Mouse (Mus musculus) adipocyte (in vitro differentiated cells): ENCODE measurements around the gene 2010111I01Rik.
"Not testable (repeated sequence)": the region's sequence is repeated elsewhere in the genome, so short reads cannot be mapped to it uniquely, and the experiment has no call there.

Source experiments
- DNase-seq: peaks from one replicate; pipeline ENCODE4 v3.0.0-alpha.2; 2016; ENCODE audit warnings: low spot score

The 2010111I01Rik gene

DNA sequence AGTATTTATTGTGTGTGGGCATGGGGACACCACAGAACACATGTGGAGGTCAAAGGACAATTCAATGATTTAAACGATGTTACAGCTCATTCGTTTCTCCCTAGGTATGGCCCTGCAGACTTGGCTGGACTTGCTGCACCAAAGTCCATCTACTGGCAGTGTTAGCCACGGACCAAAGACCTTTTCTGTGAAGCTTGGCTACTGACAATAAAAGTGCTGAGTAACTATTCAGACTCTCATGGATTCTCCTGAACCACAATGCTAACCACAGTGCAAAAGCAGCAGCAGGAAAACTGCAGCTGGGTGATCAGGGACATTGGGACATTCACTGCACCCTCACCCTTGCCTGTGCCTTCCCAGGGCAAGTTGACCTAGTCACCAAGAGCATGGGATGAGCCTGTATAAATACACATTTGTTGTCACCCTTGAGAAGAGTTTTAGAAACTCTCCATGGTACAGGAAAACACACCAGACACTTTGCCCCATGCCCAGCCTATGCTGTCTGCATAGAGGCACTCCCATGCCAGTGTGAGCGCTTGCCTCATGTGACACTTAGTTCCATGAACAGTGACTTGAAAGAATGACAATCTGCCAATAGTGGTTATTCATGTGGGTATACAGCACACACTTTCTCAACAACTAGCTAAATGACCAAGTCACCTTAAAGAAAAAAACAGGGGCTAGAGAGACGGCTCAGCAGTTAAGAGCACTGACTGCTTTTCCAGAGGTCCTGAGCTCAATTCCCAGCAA is 381.0 kb downstream of the 2010111I01Rik start:
- DNase-seq, result no peak

DNA sequence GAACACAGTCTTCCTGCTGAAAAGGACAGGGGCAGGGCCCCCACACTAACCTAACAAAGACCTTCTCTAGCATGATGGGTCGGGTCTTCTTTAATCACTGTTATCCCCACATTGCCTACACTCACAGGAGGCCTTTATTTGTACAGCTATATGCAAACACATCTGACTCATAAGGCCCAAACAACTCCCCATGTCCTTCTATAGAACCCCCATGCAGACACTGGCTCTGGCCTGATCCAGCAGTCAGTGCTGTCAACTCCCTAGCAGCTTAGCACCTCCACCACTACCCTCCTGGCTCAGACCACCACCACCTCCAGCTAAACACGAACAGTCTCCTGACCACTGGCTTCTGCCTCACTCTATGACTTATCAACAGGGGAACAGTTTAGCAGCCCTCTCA is 382.9 kb downstream of the 2010111I01Rik start:
- no peak for DNase-seq

DNA sequence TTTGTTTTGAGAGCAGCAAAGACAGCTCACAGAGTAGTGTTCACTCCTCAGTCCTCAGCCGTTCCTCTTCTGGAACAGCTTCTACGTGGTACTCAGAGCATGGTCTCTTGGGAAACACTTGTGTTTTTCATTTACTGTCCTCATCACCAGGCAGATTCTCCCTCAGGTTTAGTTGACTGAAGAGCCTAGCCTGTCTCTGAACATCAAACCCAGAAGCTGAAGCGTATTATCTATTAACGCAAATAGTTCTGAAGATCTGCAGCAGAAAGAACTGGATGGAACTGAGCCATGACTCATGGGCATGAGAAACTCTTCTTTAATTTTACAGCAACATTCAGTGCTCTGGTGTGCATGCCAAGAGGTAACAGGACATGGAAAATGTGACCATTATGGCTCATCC is 385.4 kb downstream of the 2010111I01Rik start:
- DNase-seq, result no peak

DNA sequence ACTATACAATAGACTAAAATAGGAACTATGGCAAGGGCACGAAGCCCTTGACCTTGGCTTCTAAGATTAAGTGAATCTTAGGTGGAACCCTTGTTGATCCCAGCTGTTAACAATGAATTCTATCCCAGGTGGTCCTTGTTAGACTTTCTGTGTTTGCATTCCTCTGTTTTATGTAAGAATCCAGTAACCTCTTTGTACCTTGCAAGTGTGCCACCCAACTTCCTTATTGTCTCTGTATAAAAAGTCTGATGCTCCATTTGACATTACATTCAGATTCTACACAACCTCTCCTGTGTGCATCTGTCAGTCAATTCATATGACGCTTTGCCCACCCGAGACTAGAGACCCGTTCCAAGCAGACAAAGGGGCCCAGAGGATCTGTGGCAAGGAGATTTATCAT is 388.6 kb downstream of the 2010111I01Rik start:
- not testable (repeated sequence) for DNase-seq

DNA sequence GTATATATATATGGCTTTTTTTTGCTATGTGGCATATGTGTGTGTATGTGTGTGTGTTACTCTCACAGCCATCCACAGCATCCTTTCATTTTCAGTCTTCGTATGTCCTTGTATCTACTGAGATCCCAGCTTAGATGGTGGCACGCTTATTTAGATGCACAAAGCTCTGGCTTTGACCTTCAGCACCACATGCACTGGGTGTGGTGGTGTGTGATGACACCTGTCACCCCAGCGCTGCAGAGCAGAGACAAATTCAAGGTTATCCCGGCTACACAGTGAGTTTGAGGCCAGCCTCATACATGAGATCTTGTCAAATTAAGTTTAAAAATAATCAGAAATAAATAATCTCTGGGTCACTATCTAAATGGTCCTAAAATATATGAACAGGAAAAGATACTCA is 391.4 kb downstream of the 2010111I01Rik start:
- no peak for DNase-seq

DNA sequence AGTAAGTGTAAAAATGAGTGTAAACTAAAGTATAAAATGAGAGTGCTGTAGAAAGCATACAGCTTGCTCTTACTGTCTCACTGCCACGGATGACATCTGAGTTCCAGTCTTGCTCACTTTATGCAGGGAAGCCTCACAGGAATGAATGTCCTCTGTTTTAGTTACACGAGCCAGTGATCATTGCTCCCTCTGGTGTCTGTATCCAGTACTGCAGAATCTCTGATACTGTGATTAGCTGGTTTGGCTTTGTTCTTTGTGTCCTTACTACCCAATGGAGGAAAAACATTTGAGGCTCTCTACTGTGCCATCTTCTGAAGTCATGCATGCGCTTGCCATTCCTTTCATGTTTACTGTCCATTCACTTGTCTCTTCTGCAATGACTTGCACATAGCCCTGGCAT is 391.9 kb downstream of the 2010111I01Rik start:
- DNase-seq, result peak; percentile 77

DNA sequence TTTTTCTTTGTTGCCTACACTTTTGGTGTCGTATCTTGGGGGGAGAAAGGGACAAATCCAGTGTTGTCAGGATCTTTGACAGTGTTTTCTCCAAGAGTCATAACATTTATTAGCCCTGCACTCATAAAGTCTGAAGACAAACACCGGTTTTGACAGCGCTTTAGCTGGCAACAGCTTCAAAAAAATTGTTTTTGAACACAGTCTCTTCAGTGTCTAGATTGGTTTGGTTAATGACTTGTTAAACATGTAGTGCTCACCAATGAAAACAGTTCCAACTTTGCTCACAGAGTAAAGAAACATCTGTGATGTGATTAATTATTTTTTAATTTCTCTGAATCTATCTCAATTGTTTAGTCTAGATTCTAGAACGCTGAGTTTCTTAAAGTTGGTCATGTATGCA is 394.7 kb downstream of the 2010111I01Rik start:
- DNase-seq, result no peak

DNA sequence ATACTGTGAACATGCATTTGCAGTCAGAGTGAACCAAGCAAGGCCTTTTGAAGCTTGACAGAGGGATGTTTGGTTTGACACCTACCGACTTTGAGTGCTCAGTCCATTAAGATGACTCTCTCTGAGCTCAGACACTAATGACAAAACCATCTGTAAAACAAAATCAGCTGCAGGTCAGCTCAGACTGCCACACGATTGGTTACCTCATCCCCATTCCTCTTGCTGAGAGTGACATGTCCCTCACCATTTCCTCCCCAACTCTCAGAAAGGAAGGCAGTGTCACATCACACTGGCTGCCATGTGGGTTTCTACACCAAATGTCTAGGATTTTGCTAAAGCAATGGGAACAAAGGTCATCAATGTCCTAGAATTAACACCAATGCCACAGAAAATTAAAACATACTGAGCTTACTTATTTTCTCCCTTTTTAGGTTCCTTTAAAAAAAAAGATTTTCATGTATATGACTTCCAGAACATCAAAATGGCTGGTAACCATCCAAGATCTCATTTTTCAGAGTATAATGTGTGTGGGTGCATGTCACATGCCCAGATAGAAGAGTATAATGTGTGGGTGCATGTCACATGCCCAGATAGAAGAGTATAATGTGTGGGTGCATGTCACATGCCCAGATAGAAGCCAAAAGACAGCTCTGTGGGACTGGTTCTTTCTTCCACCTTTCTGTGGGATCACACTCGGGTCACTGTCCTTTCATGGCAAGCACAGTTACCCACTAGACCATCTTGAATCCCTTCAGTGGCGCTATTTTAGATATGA is 395.6 kb downstream of the 2010111I01Rik start:
- DNase-seq, result no peak

DNA sequence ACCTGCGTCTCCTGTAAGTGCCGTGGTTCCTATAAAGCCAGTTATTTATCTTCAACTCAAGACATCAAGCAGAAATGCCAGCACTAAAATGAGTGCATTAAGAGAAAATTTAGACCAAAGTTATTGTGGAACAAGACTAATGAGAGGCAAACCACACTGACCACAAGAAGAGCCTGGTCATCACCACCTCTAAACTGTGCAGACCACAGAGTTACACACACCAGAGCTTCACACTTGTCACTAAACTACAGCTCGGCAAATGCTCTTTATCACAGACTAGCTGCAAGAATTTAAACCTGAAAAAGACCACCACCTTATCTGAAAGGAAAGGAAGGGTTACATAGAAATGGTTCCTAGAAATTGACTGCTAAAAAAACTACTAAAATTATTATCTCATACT is 397.1 kb downstream of the 2010111I01Rik start:
- DNase-seq, result no peak

DNA sequence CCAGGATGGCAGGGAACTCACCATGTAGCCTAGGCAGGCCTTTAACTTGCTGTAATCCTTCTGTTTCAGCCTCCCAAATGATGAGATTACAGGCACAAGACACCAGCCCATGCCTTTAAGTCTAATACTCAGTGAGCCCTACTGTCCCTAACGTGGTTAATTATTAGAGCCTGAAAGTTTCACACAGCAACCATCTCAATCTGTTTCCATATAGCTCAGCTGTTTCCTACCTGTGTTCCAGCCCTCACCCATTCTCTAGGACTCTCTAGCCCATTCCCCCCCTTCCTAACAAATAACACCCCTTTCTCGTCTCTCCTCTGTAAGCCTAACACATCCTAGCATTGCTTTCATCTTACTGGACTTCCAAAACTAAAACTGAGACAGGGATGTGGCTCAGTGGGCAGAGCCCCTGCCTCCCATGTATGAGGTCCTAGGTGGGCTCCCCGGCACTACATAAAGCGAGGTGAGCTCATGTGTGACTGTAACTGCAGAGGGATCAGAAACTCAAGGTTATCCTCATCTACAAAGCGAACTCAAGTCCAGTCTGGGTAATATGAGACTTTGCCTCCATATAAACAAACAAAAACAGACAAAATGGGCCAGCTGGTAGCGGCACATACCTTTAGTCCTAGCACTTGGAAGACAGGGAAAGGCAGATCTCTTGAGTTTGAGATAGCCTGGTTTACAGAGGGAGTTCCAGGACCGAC is 408.9 kb downstream of the 2010111I01Rik start:
- DNase-seq, result no peak
